Mouse (Mus musculus): ENCODE results near the gene Arhgap24. TPM values are rescaled to one million over a fixed set of nuclear protein-coding genes. Genes with fewer than 3 reads are reported as not detected.
"Not testable (repeated sequence)": the region's sequence is repeated elsewhere in the genome, so short reads cannot be mapped to it uniquely, and the experiment has no call there.

The Arhgap24 gene
- polyA plus RNA-seq, 2 experiments from 2014 or later = 1.1 to 1.6 TPM

DNA sequence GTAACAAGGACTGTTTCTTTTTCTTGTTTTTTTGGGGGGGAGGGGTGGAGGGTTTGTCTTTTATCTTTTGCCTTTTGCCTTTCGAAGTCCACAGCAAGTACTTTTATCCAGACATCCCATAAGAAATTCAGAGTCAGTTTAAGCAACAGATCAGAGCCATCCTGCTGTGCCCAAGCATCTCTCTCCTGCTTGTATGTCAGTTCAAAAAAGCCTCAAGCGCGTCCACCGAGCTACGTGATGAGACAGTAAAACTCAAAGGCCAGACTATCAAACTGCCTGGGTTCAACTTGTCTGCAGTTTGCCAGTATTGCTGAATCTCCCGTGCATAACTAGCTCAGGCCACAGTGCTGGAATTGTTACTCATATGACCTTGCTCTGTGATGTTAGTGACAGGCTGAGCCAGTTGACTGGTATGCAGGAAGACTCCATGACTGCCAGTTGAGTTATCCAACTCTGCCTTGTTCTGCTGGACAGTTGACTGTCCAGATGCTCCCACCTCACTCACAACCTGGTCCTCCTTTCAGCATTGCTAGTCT, 418.6 kb downstream of the Arhgap24 start:
- no peak for ATAC-seq

GRCm38 (mm10) chr5:102901176-102901575, 420.0 kb downstream of the Arhgap24 start:
- ATAC-seq = no peak

DNA sequence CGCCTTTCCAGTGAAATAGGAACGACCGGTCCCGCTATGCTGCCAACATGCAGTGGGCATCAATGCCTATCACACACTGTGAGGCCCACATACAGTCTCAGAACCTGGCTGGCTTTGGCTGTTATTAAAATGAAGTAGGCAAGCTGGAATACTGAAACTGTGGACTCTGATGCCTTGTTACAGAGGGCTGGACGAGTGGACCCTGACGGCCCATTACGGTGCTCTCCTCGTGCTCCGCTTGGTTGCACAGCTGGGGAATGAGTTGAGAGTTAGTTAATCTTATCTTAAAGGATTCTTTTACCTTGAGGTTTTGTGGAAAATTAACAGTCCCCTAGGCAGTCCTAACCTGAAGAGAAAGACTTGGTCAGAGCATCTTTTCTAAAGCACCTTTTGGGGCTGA, 422.3 kb downstream of the Arhgap24 start:
- no peak for ATAC-seq

- ATAC-seq = no peak
These were observed 422.9 kb downstream of the Arhgap24 start for GRCm38 (mm10) chr5:102904066-102904465.

DNA sequence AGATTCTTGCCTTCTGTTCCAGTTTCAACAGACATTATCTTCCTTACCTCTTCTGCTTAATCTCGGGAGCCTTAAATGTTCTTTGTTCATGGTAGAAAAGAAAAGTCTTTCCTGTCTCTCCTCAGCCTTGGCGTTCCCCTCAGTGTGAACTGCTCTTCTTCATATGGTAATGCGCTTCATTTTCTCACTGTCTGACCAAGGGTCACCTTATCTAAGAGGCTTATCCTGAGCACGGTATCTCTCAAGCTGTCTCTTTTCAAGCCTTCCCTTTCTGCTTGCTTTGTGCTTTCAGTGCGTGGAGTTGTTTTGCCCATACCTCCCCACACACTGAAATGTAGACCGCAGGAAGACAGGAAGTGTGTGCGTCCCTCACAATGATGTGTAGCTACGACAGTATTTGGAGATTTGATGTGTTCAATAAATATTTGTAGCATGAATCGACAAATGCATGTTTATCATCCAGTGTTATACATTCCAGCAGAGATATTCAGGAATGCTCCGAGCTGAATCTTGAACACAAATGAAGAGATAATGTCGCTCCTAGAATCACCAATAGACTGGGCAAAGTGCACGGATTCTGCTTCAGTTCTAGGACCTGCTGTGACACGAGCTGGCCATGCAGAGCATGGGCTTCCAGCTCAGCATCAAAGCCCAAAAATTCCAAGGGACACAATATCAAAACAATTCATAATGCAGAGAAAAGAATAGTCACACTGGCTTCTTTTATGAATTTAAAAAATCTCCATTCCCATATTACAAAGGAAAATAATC, 424.4 kb downstream of the Arhgap24 start:
- no peak for ATAC-seq

DNA sequence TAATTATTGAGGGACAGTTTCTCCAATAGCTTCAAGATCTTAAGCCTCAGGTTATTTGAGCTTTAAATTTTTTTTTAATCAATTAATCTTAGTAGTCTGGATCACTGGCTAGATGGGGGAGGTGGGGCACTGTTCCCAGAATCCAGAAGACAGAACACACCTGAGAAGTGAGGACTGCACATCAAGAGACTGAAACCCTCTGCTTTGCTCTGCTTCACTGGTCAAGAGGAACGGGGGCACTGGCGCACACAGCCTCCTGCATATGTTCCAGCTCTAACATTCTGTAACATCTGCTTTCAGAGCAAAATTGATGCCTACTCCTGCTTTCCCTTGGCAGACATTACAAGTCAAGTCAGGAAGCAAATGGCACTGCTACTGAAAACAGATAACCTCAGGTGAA, 439.0 kb downstream of the Arhgap24 start:
- ATAC-seq = no peak

- no peak for ATAC-seq
These were observed 445.6 kb downstream of the Arhgap24 start for GRCm38 (mm10) chr5:102926786-102927185.

- ATAC-seq = no peak
These were observed 449.0 kb downstream of the Arhgap24 start for GRCm38 (mm10) chr5:102930161-102930560.

DNA sequence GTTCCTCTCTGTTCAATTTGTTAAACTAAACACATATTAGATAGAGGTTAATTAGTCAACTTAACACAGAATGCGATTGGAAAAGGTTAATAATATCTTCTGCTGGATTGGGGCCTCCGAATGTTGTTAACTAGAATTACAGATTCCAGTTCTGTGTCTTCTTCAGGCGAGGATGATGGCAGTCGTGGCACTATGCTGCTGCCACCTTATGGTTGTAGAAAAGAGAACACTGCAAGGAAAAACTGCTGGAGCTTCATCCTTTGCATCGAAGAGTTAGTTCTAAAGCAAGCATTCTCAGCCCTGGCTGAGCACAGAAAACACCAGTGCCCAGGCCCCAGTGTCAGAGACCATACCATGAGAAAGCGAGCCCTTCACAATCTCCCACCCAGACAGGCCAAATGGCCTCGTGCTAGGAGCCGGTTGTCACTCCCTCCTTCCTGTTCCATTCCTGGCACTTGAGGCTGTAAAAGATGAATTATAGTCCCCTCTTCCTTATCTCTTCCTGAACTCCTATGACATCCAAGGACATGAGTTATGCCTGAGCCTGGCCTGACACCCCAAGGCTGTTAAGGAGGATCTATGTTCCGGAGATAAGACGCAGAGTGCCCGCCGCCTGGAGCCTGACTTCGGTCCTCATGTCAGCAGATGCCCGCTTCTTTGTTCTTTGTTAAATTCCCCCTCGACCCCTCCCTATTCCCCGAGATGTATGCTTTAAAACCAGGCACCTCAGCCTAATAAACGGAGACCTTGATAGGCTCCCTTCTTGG, 462.9 kb downstream of the Arhgap24 start:
- not testable (repeated sequence) for ATAC-seq

DNA sequence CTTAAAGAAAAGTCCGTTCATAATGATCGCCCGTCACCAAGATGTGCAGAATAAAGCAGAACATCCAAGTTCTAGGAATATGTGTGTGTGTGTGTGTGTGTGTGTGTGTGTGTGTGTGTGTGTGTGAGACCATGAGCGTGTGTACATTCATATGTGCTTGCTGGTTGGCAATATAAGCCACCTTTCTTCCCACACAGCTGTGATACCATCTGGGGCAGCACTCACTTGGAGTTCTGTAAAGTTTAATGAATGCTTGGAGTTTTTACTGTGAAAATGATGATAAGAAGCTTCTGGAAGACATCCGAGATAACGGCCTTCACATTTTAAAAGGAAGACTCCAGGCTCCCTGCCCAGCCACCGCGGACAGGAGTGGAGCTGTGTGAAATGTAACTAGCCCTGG, 465.4 kb downstream of the Arhgap24 start:
- no peak for ATAC-seq

- no peak for ATAC-seq
These were observed 466.0 kb downstream of the Arhgap24 start for GRCm38 (mm10) chr5:102947061-102947711.
